9 mouse cellular contexts compared by ENCODE assay signal in genomic region chr5:143386797-143387621, GRCm38 (mm10). TPM values are rescaled to one million over a fixed set of nuclear protein-coding genes. Genes with fewer than 3 reads are reported as not detected.
A peak's percentile ranks its signal among the peaks of the same experiment; 100 is the strongest.
DNase-seq lines count a peak whose midpoint lies in the region; ATAC-seq lines count a peak whose summit lies in the region.
"Had no signal": no experiment of that assay in that cellular context is flagged by ENCODE, and none has a peak within 500 bp of the region (broad histone marks: within the 10 kb centered on the region; RNA-seq: fewer than 3 reads in every experiment).

No protein-coding gene starts in this region.

- peak overlapping the region; percentile 14 to 34; a peak in 3 of 4 replicates for H3K4me3 ChIP-seq in heart, embryonic 14.5 days (ENCODE audit: control insufficient read depth in 1 of 2, insufficient read depth in 1 of 2, low read depth in 1 of 2, low read length in 2 of 2)
- peak overlapping the region; percentile 20 for H3K4me3 ChIP-seq in hindbrain, embryonic 11.5 days (ENCODE audit: low read depth, low read length)
- peak overlapping the region; percentile 29 for H3K4me3 ChIP-seq in liver, embryonic 13.5 days (replicated peaks)
- H3K4me3 ChIP-seq in neural tube, embryonic 14.5 days (ENCODE audit: low read depth, low read length) = peak overlapping the region; percentile 24

- 0 out of 2 replicates have a peak overlapping the region, but pooled peaks have one; percentile 23 for H3K9ac ChIP-seq in heart, embryonic 14.5 days (ENCODE audit: low read length)
- no peak overlapping the region for H3K9ac ChIP-seq in hindbrain, embryonic 11.5 days (ENCODE audit: low read depth, low read length)
- H3K9ac ChIP-seq in liver, embryonic 13.5 days = peak overlapping the region; percentile 17; the same call in 1 of the 2 replicates
- H3K9ac ChIP-seq in neural tube, embryonic 14.5 days (replicated peaks; ENCODE audit: low read depth, low read length) = no peak overlapping the region

- no peak for DNase-seq in heart, postnatal 4 days
- DNase-seq in ZHBTc4 (ENCODE audit: low read depth, low spot score) = peak; percentile 87
- DNase-seq in hindbrain, embryonic 11.5 days (ENCODE audit: low spot score) = peak; percentile 36
- no peak for DNase-seq in liver, embryonic 13.5 days
- no peak for DNase-seq in right cerebral cortex, adult 2 months (ENCODE audit: low spot score in 2 of 2)

- H3K27me3 ChIP-seq in heart, embryonic 14.5 days (ENCODE audit: control insufficient read depth, insufficient read depth, low read length) = peaks cover 29% of the 10 kb centered on the region
- H3K27me3 ChIP-seq in hindbrain, embryonic 11.5 days (ENCODE audit: control insufficient read depth, insufficient read depth, low read length) = peaks cover 10% of the 10 kb centered on the region
- peaks cover 55% of the 10 kb centered on the region for H3K27me3 ChIP-seq in liver, embryonic 13.5 days
- H3K27me3 ChIP-seq in neural tube, embryonic 14.5 days (ENCODE audit: control insufficient read depth, insufficient read depth, low read length) = peaks cover 9% of the 10 kb centered on the region; the same call in 1 of the 2 replicates

- peak overlapping the region; percentile 70 for H3K4me2 ChIP-seq in heart, embryonic 14.5 days (ENCODE audit: low read length)
- H3K4me2 ChIP-seq in hindbrain, embryonic 11.5 days (replicated peaks; ENCODE audit: low read depth, low read length) = peak overlapping the region; percentile 38
- peak overlapping the region; percentile 57 for H3K4me2 ChIP-seq in liver, embryonic 13.5 days
- H3K4me2 ChIP-seq in neural tube, embryonic 14.5 days (ENCODE audit: low read depth, low read length) = peak overlapping the region; percentile 45

- 9% methylated on average over 39 of the region's 39 CpGs for WGBS in heart, embryonic 14.5 days
- WGBS in hindbrain, embryonic 11.5 days = 10% methylated on average over 39 of the region's 39 CpGs
- 7% methylated on average over 38 of the region's 39 CpGs for WGBS in liver, embryonic 13.5 days (ENCODE audit: insufficient replicate concordance)
- WGBS in neural tube, embryonic 14.5 days = 8% methylated on average over 37 of the region's 39 CpGs

- H3K4me1 ChIP-seq in heart, embryonic 14.5 days (ENCODE audit: control insufficient read depth in 2 of 2, insufficient read depth in 2 of 2, low read length in 2 of 2) = peaks cover 0 to 8% of the 10 kb centered on the region in 2 experiments; a peak in 2 of 4 replicates
- H3K4me1 ChIP-seq in hindbrain, embryonic 11.5 days (replicated peaks; ENCODE audit: control insufficient read depth, insufficient read depth, low read length) = no peaks in the 10 kb centered on the region; the same call in 1 of the 2 replicates
- peaks cover 12% of the 10 kb centered on the region for H3K4me1 ChIP-seq in liver, embryonic 13.5 days (replicated peaks)
- no peaks in the 10 kb centered on the region for H3K4me1 ChIP-seq in neural tube, embryonic 14.5 days (ENCODE audit: control insufficient read depth, insufficient read depth, low read length)

- ATAC-seq in heart, embryonic 14.5 days (ENCODE audit: insufficient number of reproducible peaks, insufficient read depth, low FRiP score, low read depth) = no peak; the same call in 1 of the 2 replicates
- ATAC-seq in hindbrain, embryonic 11.5 days (ENCODE audit: low FRiP score) = 0 out of 2 replicates have a peak, but pooled peaks have one; percentile 25
- ATAC-seq in liver, embryonic 13.5 days (ENCODE audit: low read depth) = peak; percentile 75
- ATAC-seq in neural tube, embryonic 14.5 days (ENCODE audit: low read depth) = no peak
- ATAC-seq in activated CD4-positive, CD25-positive, alpha-beta regulatory T cell, adult 4 months = no peak
- ATAC-seq: Patski had no signal

- H3K36me3 ChIP-seq in heart, embryonic 14.5 days (ENCODE audit: control insufficient read depth, insufficient read depth, low read length) = no peaks in the 10 kb centered on the region
- H3K36me3 ChIP-seq in hindbrain, embryonic 11.5 days (ENCODE audit: control insufficient read depth, insufficient read depth, low read length) = no peaks in the 10 kb centered on the region
- no peaks in the 10 kb centered on the region for H3K36me3 ChIP-seq in liver, embryonic 13.5 days
- no peaks in the 10 kb centered on the region for H3K36me3 ChIP-seq in neural tube, embryonic 14.5 days (ENCODE audit: control insufficient read depth, insufficient read depth, low read length)

- H3K27ac ChIP-seq in heart, embryonic 14.5 days (replicated peaks in 1 of 2; ENCODE audit: control insufficient read depth in 1 of 2, insufficient read depth in 1 of 2, low read depth in 2 of 2, low read length in 2 of 2) = no peak overlapping the region
- H3K27ac ChIP-seq in hindbrain, embryonic 11.5 days (ENCODE audit: low read depth, low read length) = no peak overlapping the region
- H3K27ac ChIP-seq in liver, embryonic 13.5 days = no peak overlapping the region
- no peak overlapping the region for H3K27ac ChIP-seq in neural tube, embryonic 14.5 days (ENCODE audit: low read depth, low read length)

- no peaks in the 10 kb centered on the region for H3K9me3 ChIP-seq in heart, embryonic 14.5 days (ENCODE audit: control insufficient read depth, low read length)
- H3K9me3 ChIP-seq in hindbrain, embryonic 11.5 days (ENCODE audit: control insufficient read depth, low read length) = no peaks in the 10 kb centered on the region
- no peaks in the 10 kb centered on the region for H3K9me3 ChIP-seq in liver, embryonic 13.5 days (replicated peaks)
- H3K9me3 ChIP-seq in neural tube, embryonic 14.5 days (ENCODE audit: control insufficient read depth, low read length) = no peaks in the 10 kb centered on the region

RNA-seq across cellular contexts. Expression of gene Kdelr2, which starts 16.6 kb away (rescaled TPM):
- 228 and 254 TPM in 2 replicates for polyA plus RNA-seq in heart, embryonic 14.5 days (2014; fragmentation: Nextera tagmentation; extraction: Ambion mirVana)
- 100 to 1,000 TPM; 118 to 122 TPM for total RNA-seq in heart, postnatal 4 days (2021)
- 189 and 202 TPM in 2 replicates for polyA plus RNA-seq in hindbrain, embryonic 11.5 days (2014; fragmentation: Nextera tagmentation; extraction: Ambion mirVana)
- polyA plus RNA-seq in liver, embryonic 13.5 days (2015; fragmentation: Nextera tagmentation; extraction: Ambion mirVana) = 155 and 176 TPM in 2 replicates
- 114 and 146 TPM in 2 replicates for polyA plus RNA-seq in neural tube, embryonic 14.5 days (2014; fragmentation: Nextera tagmentation; extraction: Ambion mirVana)
- 10 to 100 TPM; 71.0 to 76.8 TPM for polyA plus RNA-seq in activated CD4-positive, CD25-positive, alpha-beta regulatory T cell, adult 4 months (2017; shearing (Covaris generic))

RNA-seq across cellular contexts. Expression of gene Grid2ip, which starts 29.9 kb away (rescaled TPM):
- 0.09 and 0.18 TPM in 2 replicates for polyA plus RNA-seq in heart, embryonic 14.5 days (2014; fragmentation: Nextera tagmentation; extraction: Ambion mirVana)
- under 1 TPM in 1 of 2 experiments, not detected in 1; 0.07 TPM for total RNA-seq in heart, postnatal 4 days (2021)
- polyA plus RNA-seq in hindbrain, embryonic 11.5 days (2014; fragmentation: Nextera tagmentation; extraction: Ambion mirVana) = 0.42 and 0.49 TPM in 2 replicates
- 0.03 TPM in 1 of 2 replicates, not detected in the other for polyA plus RNA-seq in liver, embryonic 13.5 days (2015; fragmentation: Nextera tagmentation; extraction: Ambion mirVana)
- polyA plus RNA-seq in neural tube, embryonic 14.5 days (2014; fragmentation: Nextera tagmentation; extraction: Ambion mirVana) = 0.24 and 0.44 TPM in 2 replicates
- polyA plus RNA-seq in activated CD4-positive, CD25-positive, alpha-beta regulatory T cell, adult 4 months (2017; shearing (Covaris generic)) = not detected

RNA-seq across cellular contexts. Expression of gene Zdhhc4, which starts 58.0 kb away (rescaled TPM):
- polyA plus RNA-seq in heart, embryonic 14.5 days (2014; fragmentation: Nextera tagmentation; extraction: Ambion mirVana) = 58.7 and 60.1 TPM in 2 replicates
- total RNA-seq in heart, postnatal 4 days (2021) = 10 to 100 TPM; 35.6 to 37.3 TPM
- polyA plus RNA-seq in hindbrain, embryonic 11.5 days (2014; fragmentation: Nextera tagmentation; extraction: Ambion mirVana) = 75.1 and 80.2 TPM in 2 replicates
- 35.7 and 36.4 TPM in 2 replicates for polyA plus RNA-seq in liver, embryonic 13.5 days (2015; fragmentation: Nextera tagmentation; extraction: Ambion mirVana)
- 81.2 and 84.9 TPM in 2 replicates for polyA plus RNA-seq in neural tube, embryonic 14.5 days (2014; fragmentation: Nextera tagmentation; extraction: Ambion mirVana)
- polyA plus RNA-seq in activated CD4-positive, CD25-positive, alpha-beta regulatory T cell, adult 4 months (2017; shearing (Covaris generic)) = 10 to 100 TPM; 63.7 to 68.0 TPM

Comparison
In these comparisons a context has a peak if more than half of its experiments do, and no peak if none do; other contexts are left out.
1. ATAC-seq: peak in hindbrain, embryonic 11.5 days (single experiment) and liver, embryonic 13.5 days (single experiment); none in heart, embryonic 14.5 days (single experiment), neural tube, embryonic 14.5 days (single experiment) and activated CD4-positive, CD25-positive, alpha-beta regulatory T cell, adult 4 months (single experiment).
2. H3K9ac ChIP-seq: peak in heart, embryonic 14.5 days (single experiment) and liver, embryonic 13.5 days (single experiment); none in hindbrain, embryonic 11.5 days (single experiment) and neural tube, embryonic 14.5 days (single experiment).
3. DNase-seq: peak in ZHBTc4 (single experiment) and hindbrain, embryonic 11.5 days (single experiment); none in heart, postnatal 4 days (single experiment), liver, embryonic 13.5 days (single experiment) and right cerebral cortex, adult 2 months (0 of 2).
4. Peak in every context shown above with its lines, with median percentiles within 50 percentile points of each other: H3K4me2 ChIP-seq and H3K4me3 ChIP-seq.